Mouse (Mus musculus) effector memory CD4-positive, alpha-beta T cell, adult 5 months (primary cell): ENCODE results near the gene Mrpl28. TPM values are rescaled to one million over a fixed set of nuclear protein-coding genes. Genes with fewer than 3 reads are reported as not detected.

Experiments used
- polyA plus RNA-seq: library from polyadenylated mRNA; unstranded; fragments of 100-300 nt; shearing (Covaris generic); gene quantifications from one replicate; pipeline ENCODE4 v1.2.1, GENCODE M21; 2017

Mrpl28 gene
- polyA plus RNA-seq: 42.2 TPM

GRCm38 (mm10) chr17:26123267-26123684 is at the start of gene Mrpl28:
Mrpl28 (plus strand) TSS chr17:26123500.

GRCm38 (mm10) chr17:26089905-26090632 is 33.2 kb upstream of the Mrpl28 start, which contains the start of gene Decr2:
Decr2 (minus strand) TSS chr17:26090337.

GRCm38 (mm10) chr17:26095121-26095740 is 28.1 kb upstream of the Mrpl28 start, which contains the start of gene Nme4:
Nme4 (minus strand) TSS chr17:26095602.

DNA sequence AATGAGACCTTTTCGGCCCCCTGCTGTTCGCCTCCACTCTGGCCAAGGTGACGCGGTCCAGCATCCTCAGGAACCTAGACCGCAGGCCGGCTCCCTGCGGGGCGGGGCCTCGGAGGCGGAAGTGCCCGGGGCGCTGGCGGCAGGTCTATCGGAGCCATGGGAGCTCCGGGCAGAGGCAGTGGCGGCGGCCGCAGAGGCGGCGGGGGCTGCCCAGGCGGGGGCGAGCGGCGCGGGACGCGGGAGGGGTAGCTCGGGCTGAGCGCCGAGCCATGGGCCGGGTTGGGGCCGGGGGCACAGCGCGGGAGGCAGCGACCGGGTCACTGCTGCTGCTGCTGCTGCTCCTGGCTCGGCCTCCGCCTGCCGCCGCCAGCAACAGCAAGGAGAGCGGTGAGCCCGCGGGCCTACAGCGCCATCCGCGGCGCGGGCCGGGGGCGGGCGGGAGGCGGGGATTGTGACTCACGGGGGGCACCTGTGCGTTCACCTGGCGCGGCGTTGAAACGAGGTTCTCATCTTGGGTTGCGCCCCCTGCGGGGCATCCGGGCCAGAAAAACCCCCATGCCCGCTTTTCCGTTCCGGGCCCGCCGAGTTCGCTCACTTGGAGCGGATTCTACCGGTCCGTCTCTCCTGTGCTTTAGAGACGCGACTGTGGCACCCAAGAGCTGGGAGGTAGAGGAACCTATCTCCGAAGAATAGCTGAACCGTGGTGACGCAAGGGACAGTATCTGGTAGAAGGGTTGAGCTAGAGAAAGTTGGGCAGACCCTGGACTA is 9.9 kb upstream of the Mrpl28 start, which contains the start of gene Tmem8:
TSS of gene Tmem8 (plus strand) at position 119 of the 768 bp plus-strand sequence.

DNA sequence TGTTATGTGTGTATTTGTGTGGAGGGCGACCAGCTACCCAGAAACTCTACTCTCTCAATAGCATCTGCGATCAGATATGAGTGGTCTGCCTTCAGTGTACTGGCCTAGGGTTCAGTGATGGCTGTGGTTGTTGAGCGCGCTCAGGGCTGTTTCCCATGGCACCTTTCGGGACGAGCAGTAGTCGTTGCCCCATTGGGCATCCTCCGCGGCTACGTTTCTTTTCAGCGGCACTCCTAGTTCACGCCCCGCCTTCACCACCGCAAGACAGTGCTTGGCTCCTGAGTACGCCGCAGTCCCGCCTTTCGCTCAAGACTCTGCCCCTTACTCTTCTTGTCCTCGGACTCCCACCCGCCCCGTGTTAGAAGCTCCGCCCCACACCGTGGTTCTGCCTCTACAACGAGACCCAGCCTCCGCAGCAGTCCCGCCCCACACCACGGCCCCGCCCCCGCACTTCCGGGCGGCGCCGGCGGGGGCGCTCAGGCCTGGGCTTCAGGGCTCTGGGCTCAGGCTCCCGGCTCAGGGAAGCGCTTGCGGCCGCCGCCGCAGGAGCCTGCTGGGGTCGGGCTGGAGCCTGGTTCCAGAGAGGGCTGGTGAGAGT is 15.0 kb downstream of the Mrpl28 start, which contains the start of gene Axin1:
TSS of gene Axin1 (plus strand) at position 450 of the 598 bp plus-strand sequence.

Other genes starting within 250 kb of the Mrpl28 start
- gene Mettl26, start 248.4 kb upstream of the Mrpl28 start, polyA plus RNA-seq: 41.5 TPM
- 0.21 TPM for gene Wfikkn1, start 242.6 kb upstream of the Mrpl28 start, polyA plus RNA-seq
- gene Rab40c, start 203.8 kb upstream of the Mrpl28 start, polyA plus RNA-seq: 17.2 TPM
- 39.1 TPM for gene Pigq, start 178.6 kb upstream of the Mrpl28 start, polyA plus RNA-seq
- gene Nhlrc4, start 178.5 kb upstream of the Mrpl28 start, polyA plus RNA-seq: not detected
- not detected for gene A930017K11Rik, start 170.9 kb upstream of the Mrpl28 start, polyA plus RNA-seq
- gene Capn15, start 137.7 kb upstream of the Mrpl28 start, polyA plus RNA-seq: 21.9 TPM
- gene Rab11fip3, start 53.9 kb upstream of the Mrpl28 start, polyA plus RNA-seq: 20.2 TPM
- 20.8 TPM for gene Decr2, start 33.2 kb upstream of the Mrpl28 start, polyA plus RNA-seq
- gene Nme4, start 27.9 kb upstream of the Mrpl28 start, polyA plus RNA-seq: 16.4 TPM
- 35.2 TPM for gene Tmem8, start 10.2 kb upstream of the Mrpl28 start, polyA plus RNA-seq
- gene Axin1, start 15.2 kb downstream of the Mrpl28 start, polyA plus RNA-seq: 119 TPM
- not detected for gene Pdia2, start 75.6 kb downstream of the Mrpl28 start, polyA plus RNA-seq
- gene Rgs11, start 79.5 kb downstream of the Mrpl28 start, polyA plus RNA-seq: 17.1 TPM
- gene Arhgdig, start 84.3 kb downstream of the Mrpl28 start, polyA plus RNA-seq: not detected
- 19.8 TPM for gene Fam234a, start 120.7 kb downstream of the Mrpl28 start, polyA plus RNA-seq
- 147 TPM for gene Luc7l, start 129.4 kb downstream of the Mrpl28 start, polyA plus RNA-seq